Mouse (Mus musculus) heart, postnatal 14 days (tissue): ENCODE measurements around the gene Slc16a9. TPM values are rescaled to one million over a fixed set of nuclear protein-coding genes. Genes with fewer than 3 reads are reported as not detected.

ENCODE experiments used
- DNase-seq, 2 experiments: peaks; one replicate each; pipeline ENCODE4 v3.0.0; 2021 to 2022
- intact Hi-C: fragments of 180-260 bp; cut with DNase I; formaldehyde crosslinking; loops from one replicate; pipeline ENCODE4 v1.15.1; 2025
- total RNA-seq, 2 experiments: library from RNA; stranded (reverse); gene quantifications; 2 replicates each; pipeline ENCODE4 v1.2.3; 2021

The Slc16a9 gene
- total RNA-seq, 2 experiments from 2014 or later = 3.0 to 3.5 TPM

GRCm38 (mm10) chr10:70242751-70243444 is 2.0 kb upstream of the Slc16a9 start:
- intact Hi-C loops = no loop called here
- DNase-seq = no peak

DNA sequence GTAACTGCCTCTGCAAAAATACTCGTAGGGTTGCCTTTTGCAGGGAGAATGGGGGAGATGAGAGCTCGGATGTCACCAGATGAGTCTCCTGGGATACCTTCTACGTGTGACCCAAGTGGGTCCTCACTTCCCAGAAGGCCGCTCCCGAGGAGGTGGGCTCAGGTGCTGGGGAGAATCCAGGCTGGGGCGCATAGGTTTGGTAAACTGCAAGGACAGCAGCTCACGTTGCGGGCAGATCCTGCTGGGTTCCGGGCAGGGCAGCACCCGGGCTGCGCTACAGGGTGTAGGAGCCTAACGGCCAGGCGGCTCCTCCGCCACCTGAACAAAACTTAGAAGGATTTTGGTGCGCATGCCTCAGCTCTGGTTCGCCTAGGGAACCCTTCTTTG is 652 bp downstream of the Slc16a9 start:
- intact Hi-C loops = loop anchor here (5.0 kb wide), 2 partner anchors 48 to 52 kb away; no protein-coding TSS in a partner anchor

DNA sequence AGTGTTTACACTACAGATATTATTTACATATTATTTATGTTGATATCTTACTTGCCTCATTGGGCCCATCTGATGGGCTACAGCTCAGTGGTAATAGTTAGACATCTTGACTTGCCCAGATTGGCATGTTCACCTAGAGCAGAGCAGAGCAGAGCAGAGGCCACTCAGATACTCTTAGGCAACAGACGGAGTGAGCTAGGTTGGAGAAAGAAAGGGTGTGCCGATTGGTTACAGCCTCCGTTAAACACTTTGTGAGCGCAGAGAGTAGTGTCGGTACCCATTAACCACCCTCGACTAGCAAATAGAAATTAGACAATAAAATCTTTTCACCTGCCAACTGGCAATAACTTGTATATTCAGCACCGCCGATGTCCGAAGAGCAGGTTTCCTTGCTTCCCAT is 1.2 kb downstream of the Slc16a9 start:
- intact Hi-C loops = loop anchor here (5.0 kb wide), 2 partner anchors 49 to 51 kb away; no protein-coding TSS in a partner anchor
- DNase-seq = no peak

More for the DNA sequence above, 652 bp downstream of the Slc16a9 start:
- peak in 1 of 2 experiments; percentile 36 for DNase-seq

DNA sequence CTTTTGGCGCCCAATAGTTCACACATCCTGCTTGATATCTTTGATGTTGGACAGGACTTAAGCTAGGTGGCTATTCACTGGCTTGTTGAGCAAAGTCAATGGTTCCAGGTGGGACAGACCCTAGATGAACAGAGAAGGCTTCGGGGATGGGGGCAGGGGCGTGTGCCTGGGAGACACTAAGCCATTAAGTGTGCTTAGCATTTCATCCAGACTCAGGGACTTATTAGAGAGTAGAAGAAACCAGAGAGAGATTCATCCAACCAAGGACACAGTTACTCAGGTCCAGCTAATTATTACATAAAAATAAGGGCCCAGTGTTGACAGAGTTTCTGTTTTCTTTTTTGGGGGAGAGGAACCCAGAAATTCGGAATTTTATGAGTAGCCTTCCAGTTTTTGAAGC is 5.5 kb downstream of the Slc16a9 start:
- no peak for DNase-seq
- intact Hi-C loops = no loop called here

DNA sequence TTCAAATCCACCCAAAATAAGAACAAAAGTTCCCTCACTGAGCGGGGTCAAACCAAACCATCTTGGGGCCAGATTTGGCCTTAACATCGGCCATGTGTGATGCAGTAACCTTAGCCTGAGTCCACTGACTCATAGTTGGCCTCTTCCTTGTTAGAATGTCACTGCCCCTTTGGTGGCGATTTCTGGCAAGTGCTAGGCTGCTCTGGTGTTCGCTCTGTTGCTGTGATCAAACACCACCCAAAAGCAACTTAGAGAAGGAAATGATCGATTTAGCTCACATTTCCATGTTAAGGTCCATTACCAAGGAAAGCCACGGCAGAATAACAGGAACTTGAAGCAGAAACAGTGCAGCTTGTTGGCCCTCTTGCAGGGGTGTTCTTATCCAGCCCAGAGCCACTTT is 5.9 kb downstream of the Slc16a9 start:
- no peak for DNase-seq

GRCm38 (mm10) chr10:70254666-70255065 is 9.8 kb downstream of the Slc16a9 start:
- DNase-seq = no peak
- intact Hi-C loops = no loop called here

More for the DNA sequence above, 5.9 kb downstream of the Slc16a9 start:
- intact Hi-C loops = no loop called here

- no peak for DNase-seq
- intact Hi-C loops = no loop called here
Measured at GRCm38 (mm10) chr10:70255601-70256210, 10.8 kb downstream of the Slc16a9 start.

- DNase-seq = no peak
- intact Hi-C loops = no loop called here
Measured at GRCm38 (mm10) chr10:70257029-70257428, 12.1 kb downstream of the Slc16a9 start.

DNA sequence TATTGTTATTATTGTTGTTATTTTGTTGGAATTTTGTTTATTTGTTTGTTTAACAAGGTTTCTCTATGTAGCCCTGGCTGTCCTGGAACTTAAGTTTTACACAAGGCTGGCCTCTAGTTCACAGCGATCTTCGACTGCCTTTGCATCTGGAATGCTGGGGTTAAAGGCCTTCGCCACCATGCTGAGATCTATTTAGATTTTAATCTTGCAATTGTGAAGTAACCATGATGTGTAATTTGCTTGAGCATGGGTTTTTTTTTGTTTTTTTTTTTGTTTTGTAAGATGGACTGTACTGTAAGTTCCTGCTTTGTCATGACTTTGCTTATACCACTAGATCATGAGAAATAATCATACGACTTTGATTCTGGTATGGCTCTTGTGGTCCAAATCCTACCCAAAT is 16.0 kb downstream of the Slc16a9 start:
- intact Hi-C loops = no loop called here
- DNase-seq = no peak

DNA sequence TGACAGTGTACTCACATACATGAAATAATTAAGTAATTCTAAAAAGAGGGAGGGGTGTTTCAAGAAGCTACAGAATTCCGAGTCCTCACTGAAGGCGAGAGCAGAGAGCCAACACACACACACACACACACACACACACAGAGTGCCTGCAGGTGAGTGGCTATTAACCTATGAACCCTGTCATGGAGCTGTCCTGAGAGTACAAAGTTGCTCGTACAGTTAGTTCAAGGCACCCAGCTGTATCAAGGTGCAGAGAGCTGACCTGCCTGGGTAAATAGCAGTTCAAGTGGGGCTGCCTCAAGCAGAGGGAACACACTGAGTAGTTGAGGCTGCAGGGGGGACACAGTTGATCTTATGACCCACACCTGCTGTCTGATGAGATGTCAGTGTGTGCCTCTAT is 17.2 kb downstream of the Slc16a9 start:
- no peak for DNase-seq
- intact Hi-C loops = no loop called here

DNA sequence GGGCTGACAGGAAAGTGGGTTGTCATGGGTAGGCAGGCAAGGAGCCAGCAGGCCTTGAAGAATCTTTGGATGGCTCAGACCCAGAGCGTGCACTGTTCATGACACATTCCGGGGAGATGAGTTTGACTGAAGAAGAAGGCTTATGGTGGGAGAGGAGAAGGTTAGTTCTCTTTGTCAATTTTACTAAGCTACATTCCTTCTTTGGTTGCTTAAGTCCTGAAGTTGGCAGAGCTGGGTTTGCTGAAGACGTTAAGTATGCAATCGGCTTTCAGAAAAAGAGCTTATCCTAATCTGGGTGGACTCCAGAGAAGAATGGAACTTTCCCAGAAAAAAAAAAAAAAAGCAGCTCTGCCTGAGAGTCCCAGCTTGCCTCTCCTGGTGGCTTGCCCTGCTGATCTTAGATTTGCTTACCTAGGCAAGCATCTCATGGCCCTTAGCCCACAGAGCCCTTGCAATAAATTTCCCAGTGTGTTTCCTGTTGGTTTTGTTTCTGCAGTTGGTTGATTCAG is 18.8 kb downstream of the Slc16a9 start:
- intact Hi-C loops = no loop called here
- no peak for DNase-seq

DNA sequence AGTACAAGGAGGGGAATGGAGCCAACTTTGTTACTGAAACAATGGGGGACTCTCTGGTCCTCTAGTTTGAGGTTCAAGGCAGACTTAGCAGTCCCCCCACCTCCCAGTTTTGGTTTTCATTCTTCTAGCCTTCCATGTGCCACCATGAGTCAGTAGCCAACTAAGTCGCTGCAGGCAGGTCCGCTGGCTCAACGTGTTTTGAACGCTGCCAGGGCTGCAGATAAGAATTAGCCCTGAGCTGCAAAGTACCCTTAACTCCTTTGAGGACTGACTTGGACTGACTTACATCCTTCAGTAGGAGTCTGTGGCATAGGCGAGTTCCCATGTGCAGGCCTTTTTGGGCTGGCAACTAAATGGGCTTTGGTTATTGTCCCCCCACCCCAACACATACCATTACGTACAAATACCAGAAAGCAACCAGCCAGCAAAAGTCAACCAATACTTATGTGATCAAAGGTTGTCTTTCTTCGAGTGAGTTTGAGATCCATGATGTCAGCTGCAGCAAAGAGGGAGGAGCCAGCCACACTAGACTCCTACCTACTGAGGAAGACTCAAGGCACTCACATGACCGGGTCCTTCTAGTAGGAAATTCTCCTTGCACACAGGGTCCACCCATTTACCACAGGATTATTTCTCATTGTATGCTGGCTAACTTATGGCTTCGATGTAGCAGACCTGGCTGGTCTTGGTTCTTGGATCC is 19.6 kb downstream of the Slc16a9 start:
- intact Hi-C loops = no loop called here
- no peak for DNase-seq

DNA sequence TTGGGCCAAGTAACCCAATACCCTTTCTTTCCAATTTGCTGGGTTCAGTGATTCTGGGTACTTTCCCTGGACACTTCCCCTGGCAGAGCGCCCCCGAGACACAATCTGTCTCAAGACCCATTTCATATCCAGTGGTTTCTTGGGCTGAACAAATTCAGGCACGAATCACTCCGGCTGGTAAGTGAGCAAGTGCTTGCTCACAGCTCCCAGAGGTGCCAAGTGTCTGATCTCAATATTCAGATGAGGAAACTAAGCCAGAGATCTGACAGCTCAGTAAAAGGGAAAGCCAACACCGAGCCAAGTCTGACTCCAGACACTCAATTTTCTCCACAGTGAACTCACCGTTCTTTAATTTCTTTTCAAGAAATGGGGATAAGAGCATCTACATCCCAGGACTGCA is 21.6 kb downstream of the Slc16a9 start:
- DNase-seq = no peak
- intact Hi-C loops = no loop called here

DNA sequence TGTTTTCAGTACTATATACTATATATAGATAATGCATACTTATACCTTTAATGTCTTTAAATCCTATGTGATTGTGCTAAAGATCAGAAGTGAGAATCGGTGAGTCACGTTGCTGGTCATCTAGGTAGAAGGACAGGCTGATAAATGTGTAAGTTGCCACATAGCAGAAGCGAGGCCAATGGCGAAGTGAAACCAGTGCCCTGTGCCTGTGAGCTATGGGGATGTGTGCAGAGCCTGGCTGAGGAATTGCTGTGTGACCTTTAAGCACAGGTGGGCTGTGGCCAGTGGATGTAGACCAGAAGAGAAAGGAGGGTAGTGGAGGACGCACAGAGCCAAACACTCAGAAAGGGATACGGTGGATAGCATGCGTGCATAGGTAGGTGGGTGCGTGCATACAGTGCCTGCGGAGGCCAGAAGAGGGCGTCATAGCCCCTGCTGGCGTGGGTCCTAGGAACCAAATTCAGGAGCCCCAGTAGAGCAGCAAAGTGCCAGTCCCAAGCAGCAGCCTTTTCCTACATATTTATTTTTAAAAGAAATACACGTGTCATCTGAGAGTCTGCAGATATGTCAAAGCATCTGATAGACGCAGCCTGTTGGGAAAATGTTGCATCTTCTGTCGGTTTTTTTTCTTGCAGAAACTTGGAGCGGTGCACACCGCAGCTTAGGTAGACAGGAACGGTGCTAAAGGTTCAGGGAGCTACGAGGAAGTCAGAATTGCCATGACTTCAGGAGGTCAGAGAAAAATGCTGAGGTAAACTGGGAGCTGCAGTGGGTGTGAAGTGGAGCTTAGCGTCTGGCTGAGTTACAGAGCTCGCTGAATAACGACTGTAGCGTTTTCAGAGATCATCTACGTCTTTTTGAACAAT is 23.9 kb downstream of the Slc16a9 start:
- DNase-seq = no peak
- intact Hi-C loops = no loop called here

DNA sequence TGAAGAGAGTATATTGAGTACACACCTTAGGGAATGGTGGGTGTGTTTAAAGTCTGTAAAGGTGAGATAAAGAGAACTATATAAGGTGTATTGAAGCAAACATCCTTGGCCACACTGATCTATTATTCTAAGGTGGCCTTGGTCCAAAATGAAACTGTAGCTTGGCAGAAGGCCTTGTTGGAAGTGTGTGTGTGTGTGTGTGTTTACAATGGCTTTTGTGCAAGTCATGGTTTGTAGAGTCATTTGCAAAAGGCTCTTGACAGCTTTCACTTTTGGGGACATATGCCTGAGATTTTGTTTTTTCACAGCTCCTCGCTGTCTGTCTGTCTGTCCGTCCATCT is 24.5 kb downstream of the Slc16a9 start:
- intact Hi-C loops = no loop called here
- DNase-seq = no peak

GRCm38 (mm10) chr10:70276678-70277077 is 31.8 kb downstream of the Slc16a9 start:
- no peak for DNase-seq
- intact Hi-C loops = no loop called here

DNA sequence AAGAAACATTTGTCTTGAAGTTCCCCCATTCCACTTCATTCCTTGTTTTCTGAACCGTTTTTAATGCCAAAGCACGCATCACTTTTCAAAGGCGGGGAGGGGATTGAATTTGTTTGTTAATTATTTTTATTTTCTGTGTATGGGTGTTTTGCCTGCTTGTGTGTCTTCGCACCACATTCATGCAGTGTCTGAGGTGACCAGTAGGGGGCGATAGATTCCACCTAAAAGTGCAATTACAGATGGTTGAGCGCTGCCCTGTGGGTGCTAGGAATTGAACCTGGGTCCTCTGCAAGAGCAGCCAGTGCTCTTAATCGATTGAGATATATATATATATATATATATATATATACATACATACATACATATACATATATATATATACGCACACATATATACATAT is 34.4 kb downstream of the Slc16a9 start:
- DNase-seq = no peak

GRCm38 (mm10) chr10:70287825-70288235 is 42.9 kb downstream of the Slc16a9 start:
- intact Hi-C loops = no loop called here
- DNase-seq = peak in 1 of 2 experiments; percentile 31

More for the DNA sequence above, 34.4 kb downstream of the Slc16a9 start:
- intact Hi-C loops = no loop called here

DNA sequence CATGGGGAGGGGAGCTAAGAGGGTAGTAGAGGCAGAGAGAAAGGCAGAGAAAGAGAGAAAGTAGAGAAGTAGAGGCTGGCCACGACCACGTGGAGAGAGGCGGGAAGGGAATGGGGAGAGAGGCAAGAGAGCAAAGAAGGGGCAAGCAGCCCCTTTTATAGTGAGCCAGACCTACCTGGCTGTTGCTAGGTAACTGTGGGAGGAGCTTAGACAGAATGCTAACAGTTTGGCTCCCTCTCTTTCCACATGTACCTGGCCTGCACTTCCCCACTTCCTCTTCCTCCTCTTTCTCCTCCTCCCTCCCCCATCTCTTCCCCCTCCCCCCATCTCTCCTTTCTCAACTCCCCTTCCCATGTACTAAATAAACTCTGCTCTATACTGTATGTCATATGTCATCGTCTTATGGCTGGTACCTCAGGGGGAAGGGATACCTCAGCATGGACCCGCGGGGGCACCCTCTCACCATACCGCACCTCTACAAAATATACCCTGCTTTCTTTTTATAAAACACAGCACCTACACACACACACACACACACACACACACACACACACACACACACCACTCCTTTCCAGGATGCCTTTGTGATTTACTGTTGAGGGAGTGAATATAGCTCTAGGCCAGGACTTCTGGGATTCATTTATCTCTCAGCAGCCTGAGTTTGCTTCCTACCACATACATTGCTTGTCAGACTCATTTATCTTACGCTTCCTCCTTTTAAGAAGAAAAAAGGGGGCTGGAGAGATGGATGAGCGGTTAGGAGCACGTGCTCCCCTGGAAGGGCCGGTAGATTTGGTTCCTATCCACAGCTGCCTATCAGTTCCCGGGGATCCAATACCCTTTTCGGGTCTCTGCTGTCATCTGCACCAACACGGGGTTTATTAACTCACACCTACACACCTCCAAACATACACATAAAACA is 43.8 kb downstream of the Slc16a9 start:
- no peak for DNase-seq
- intact Hi-C loops = no loop called here
